Mouse (Mus musculus): ENCODE data around the gene Tssk3. TPM values are rescaled to one million over a fixed set of nuclear protein-coding genes. Genes with fewer than 3 reads are reported as not detected.
"Not testable (repeated sequence)": the region's sequence is repeated elsewhere in the genome, so short reads cannot be mapped to it uniquely, and the experiment has no call there.

The Tssk3 gene
- polyA plus RNA-seq (2014; fragmentation: Nextera tagmentation; extraction: Ambion mirVana), result not detected in 2 replicates

DNA sequence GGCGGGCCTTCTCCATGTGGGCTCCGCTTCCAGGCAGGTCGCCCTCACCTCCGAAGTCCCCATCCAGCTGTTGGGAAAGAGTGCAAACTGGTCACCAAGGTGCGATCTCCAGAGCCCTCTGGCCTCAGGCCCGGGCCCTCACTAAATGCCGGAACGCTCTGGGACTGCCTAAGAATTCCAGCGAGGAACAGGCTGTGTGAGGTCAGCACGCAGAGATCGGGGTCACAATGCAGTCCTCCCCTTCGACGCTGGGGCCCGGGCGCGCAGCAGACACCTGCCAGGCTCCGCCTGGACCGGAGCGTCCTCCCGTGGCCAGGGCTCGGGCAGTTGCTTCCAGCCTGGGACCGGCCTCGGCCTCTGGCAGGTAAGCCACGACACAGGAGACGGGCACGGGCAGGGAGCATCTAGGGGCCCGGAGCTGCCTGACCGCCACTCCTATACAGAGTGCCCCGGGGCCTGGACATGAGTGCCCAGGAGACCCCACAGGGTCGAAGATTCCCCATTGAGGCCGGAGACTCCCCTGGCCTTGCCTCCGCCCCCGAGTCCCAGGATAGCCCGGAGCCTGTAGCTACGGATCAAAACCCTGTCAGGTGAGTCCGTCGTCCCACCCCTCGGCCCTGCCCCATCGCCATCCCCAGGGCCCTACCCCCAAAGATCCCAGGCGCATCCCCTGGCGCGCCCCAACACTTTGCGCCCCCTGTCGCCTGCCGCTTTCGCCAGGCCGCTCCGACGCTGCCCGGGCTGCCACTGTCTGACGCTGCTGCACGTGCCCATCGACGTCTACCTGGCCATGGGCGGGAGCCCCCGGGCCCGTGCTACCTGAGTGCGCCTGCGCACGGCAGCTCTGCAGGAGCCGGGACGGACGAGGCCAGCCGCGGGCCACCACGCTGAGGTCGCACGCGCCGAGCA is at the start of gene Tssk3, which contains the start of gene Fam229a:
TSS of gene Tssk3 (minus strand) at position 51 of the 909 bp plus-strand sequence.
TSS of gene Fam229a (plus strand) at position 219 of the 909 bp plus-strand sequence.
- WGBS (ENCODE audit: insufficient replicate concordance), result 5% methylated on average over 70 of the region's 70 CpGs
- 0 out of 2 replicates have a peak, but pooled peaks have one; percentile 33 for ATAC-seq (replicated peaks; ENCODE audit: insufficient number of reproducible peaks, low FRiP score, low TSS enrichment)
- Histone ChIP-seq H3K9ac (ENCODE audit: low read depth, low read length) (peak within 1 kb of the TSS; percentile 64), H3K4me1 (ENCODE audit: control insufficient read depth, insufficient read depth, low read length) (peaks cover 10% of the 10 kb centered on the region), H3K27ac (ENCODE audit: low read depth, low read length) (no peak within 1 kb of the TSS), H3K4me2 (peak within 1 kb of the TSS; percentile 76), H3K36me3 (ENCODE audit: control insufficient read depth, insufficient read depth, low read length) (peaks cover 3% of the 10 kb centered on the region; the same call in 1 of the 2 replicates), H3K27me3 (ENCODE audit: control insufficient read depth, insufficient read depth, low read length) (peaks cover 22% of the 10 kb centered on the region), H3K9me3 (replicated peaks; ENCODE audit: control insufficient read depth, low read length) (no peaks in the 10 kb centered on the region), H3K4me3 (ENCODE audit: low read depth, low read length) (peak within 1 kb of the TSS; percentile 43)

DNA sequence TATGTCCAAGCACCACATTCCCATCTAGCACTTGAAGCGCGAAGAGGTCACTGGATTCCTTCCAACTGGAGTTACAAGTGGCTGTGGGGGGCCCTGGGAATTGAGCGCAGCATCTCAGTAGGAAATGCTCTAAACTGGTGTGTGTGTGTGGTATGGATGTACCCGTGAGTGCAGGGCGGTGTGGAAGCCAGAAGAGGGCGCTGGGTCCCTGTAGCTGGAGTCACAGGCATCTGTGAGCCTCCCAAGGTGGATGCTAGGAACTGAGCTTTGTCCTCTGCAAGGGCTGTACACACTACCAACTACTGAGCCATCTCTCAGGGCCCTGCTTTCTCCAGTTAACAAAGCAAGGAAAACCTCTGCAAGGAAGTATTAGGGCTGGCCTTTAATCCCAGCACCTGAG is 49.2 kb upstream of the Tssk3 start:
- Histone ChIP-seq H3K4me3 (ENCODE audit: low read depth, low read length) (no peak overlapping the region), H3K27me3 (ENCODE audit: control insufficient read depth, insufficient read depth, low read length) (no peaks in the 10 kb centered on the region), H3K9ac (ENCODE audit: low read depth, low read length) (no peak overlapping the region), H3K4me2 (no peak overlapping the region), H3K27ac (ENCODE audit: low read depth, low read length) (no peak overlapping the region), H3K4me1 (ENCODE audit: control insufficient read depth, insufficient read depth, low read length) (peaks cover 13% of the 10 kb centered on the region; the same call in 1 of the 2 replicates), H3K9me3 (replicated peaks; ENCODE audit: control insufficient read depth, low read length) (no peaks in the 10 kb centered on the region), H3K36me3 (ENCODE audit: control insufficient read depth, insufficient read depth, low read length) (no peaks in the 10 kb centered on the region; the same call in 1 of the 2 replicates)
- WGBS (ENCODE audit: insufficient replicate concordance), result 87% methylated on average over 6 of the region's 6 CpGs
- no peak for ATAC-seq (replicated peaks; ENCODE audit: insufficient number of reproducible peaks, low FRiP score, low TSS enrichment)

DNA sequence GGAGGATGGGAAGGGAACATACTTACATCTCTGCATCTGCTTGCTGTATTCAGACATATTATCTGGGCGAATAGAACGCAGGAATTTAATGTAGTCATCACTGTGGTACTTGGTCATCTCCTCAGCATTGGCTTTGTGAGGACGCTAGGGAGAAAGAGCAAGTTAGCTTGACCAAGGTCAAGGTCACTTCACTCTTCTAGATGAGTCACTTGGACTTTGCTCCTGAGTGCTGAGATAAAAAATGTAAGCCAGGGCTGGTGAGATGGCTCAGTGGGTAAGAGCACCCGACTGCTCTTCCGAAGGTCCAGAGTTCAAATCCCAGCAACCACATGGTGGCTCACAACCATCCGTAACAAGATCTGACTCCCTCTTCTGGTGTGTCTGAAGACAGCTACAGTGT is 38.1 kb upstream of the Tssk3 start:
- peaks cover 29% of the 10 kb centered on the region for H3K36me3 ChIP-seq (ENCODE audit: control insufficient read depth, insufficient read depth, low read length)
- 87% methylated on average over 5 of the region's 6 CpGs for WGBS (ENCODE audit: insufficient replicate concordance)
- not testable (repeated sequence) for ATAC-seq (replicated peaks; ENCODE audit: insufficient number of reproducible peaks, low FRiP score, low TSS enrichment)

DNA sequence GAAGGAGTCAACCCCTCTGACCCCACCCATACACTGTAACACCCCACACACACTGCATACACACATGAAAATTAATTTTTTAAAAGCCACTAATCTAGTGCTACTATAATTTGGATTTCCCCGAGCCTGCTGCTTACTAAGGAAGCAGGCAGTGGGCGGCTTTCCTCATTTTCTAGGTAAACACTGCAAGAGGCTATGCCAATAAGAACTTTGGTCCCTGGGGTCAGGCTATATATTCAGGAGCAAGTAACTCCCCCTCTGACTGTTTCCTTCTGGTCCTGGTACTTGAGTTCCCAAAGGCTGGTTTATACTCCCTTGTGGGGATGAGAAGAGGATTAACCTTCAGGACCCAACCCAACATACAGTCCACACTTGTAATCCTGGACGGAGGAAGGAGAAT is 35.1 kb upstream of the Tssk3 start:
- Histone ChIP-seq H3K9me3 (replicated peaks; ENCODE audit: control insufficient read depth, low read length) (no peaks in the 10 kb centered on the region), H3K9ac (ENCODE audit: low read depth, low read length) (no peak overlapping the region), H3K4me1 (ENCODE audit: control insufficient read depth, insufficient read depth, low read length) (no peaks in the 10 kb centered on the region), H3K4me2 (no peak overlapping the region), H3K27me3 (ENCODE audit: control insufficient read depth, insufficient read depth, low read length) (no peaks in the 10 kb centered on the region), H3K27ac (ENCODE audit: low read depth, low read length) (no peak overlapping the region), H3K36me3 (ENCODE audit: control insufficient read depth, insufficient read depth, low read length) (peaks cover 41% of the 10 kb centered on the region), H3K4me3 (ENCODE audit: low read depth, low read length) (no peak overlapping the region)
- WGBS (ENCODE audit: insufficient replicate concordance), result 89% methylated on average over 3 of the region's 3 CpGs
- ATAC-seq (replicated peaks; ENCODE audit: insufficient number of reproducible peaks, low FRiP score, low TSS enrichment), result no peak

More for the DNA sequence above, 38.1 kb upstream of the Tssk3 start:
- H3K27ac ChIP-seq (ENCODE audit: low read depth, low read length); H3K27me3 ChIP-seq (ENCODE audit: control insufficient read depth, insufficient read depth, low read length); H3K4me1 ChIP-seq (ENCODE audit: control insufficient read depth, insufficient read depth, low read length); H3K4me2 ChIP-seq; H3K4me3 ChIP-seq (ENCODE audit: low read depth, low read length); H3K9ac ChIP-seq (ENCODE audit: low read depth, low read length); H3K9me3 ChIP-seq (replicated peaks; ENCODE audit: control insufficient read depth, low read length): not testable (repeated sequence)

DNA sequence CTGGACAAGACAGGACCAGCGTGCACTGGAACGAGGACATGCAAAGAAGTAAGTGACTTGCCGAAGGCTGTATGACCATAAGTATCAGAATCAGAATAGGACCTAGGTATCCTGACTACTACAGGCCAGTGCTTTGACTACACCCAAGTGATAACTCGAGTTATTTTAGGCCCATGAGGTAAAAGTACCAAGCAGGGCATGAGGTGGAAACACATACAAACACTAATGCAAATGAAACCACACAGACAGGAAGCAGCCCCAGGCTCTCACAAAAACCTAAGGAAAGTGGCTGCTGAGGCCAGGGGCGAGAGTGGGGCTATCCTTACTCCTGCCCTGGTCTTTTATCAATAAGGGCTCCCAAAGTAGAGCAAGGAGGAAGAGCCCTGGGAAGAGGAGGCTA is 34.5 kb upstream of the Tssk3 start:
- Histone ChIP-seq H3K36me3 (ENCODE audit: control insufficient read depth, insufficient read depth, low read length) (peaks cover 40% of the 10 kb centered on the region), H3K27me3 (ENCODE audit: control insufficient read depth, insufficient read depth, low read length) (no peaks in the 10 kb centered on the region), H3K4me2 (no peak overlapping the region), H3K4me1 (ENCODE audit: control insufficient read depth, insufficient read depth, low read length) (no peaks in the 10 kb centered on the region), H3K9me3 (replicated peaks; ENCODE audit: control insufficient read depth, low read length) (no peaks in the 10 kb centered on the region), H3K4me3 (ENCODE audit: low read depth, low read length) (no peak overlapping the region), H3K9ac (ENCODE audit: low read depth, low read length) (no peak overlapping the region), H3K27ac (ENCODE audit: low read depth, low read length) (no peak overlapping the region)
- 83% methylated on average over 5 of the region's 5 CpGs for WGBS (ENCODE audit: insufficient replicate concordance)
- ATAC-seq (replicated peaks; ENCODE audit: insufficient number of reproducible peaks, low FRiP score, low TSS enrichment), result no peak

DNA sequence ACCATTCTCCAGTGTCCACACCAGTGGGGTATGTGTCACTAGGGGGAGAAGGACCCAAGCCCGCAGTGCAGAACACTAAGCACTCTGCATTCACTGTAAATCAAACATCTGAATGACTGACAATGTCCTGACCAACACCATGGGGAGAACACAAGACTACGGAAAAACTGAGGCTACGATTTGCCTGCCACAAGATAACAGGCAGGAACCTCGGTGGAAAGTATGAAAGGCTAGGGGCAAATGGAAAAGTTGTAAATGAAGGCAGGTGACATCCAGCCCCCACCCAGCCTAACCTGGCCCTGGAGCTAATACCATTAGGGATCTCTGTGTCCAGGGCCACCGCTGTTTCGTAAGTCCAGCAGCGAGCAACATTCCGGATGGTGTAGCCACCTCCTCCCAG is 27.7 kb upstream of the Tssk3 start:
- Histone ChIP-seq H3K9me3 (replicated peaks; ENCODE audit: control insufficient read depth, low read length) (no peaks in the 10 kb centered on the region), H3K36me3 (ENCODE audit: control insufficient read depth, insufficient read depth, low read length) (peaks cover 38% of the 10 kb centered on the region), H3K27ac (ENCODE audit: low read depth, low read length) (no peak overlapping the region), H3K4me2 (no peak overlapping the region), H3K4me3 (ENCODE audit: low read depth, low read length) (no peak overlapping the region), H3K9ac (ENCODE audit: low read depth, low read length) (no peak overlapping the region), H3K4me1 (ENCODE audit: control insufficient read depth, insufficient read depth, low read length) (no peaks in the 10 kb centered on the region), H3K27me3 (ENCODE audit: control insufficient read depth, insufficient read depth, low read length) (no peaks in the 10 kb centered on the region)
- ATAC-seq (replicated peaks; ENCODE audit: insufficient number of reproducible peaks, low FRiP score, low TSS enrichment), result no peak
- 85% methylated on average over 8 of the region's 8 CpGs for WGBS (ENCODE audit: insufficient replicate concordance)

DNA sequence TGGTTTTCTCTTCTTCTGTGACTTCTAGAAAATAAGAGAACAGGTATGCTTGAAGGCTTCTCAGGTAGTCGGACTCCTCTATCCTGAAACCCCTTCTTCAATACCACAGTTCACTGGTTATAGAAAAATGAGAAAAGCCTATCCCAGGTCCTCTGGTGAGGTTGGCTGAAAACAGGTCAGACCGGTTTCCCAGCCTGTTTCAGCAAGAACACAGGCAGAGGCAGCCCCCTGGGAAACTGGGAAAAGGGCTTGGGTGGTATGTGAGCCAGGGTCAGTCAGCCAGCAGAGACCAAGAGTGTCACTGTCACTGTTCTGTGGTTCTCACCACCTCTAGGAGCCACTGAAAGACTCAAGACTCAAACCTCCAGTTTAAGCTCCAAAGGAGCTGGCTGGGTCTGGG is 26.1 kb upstream of the Tssk3 start:
- H3K36me3 ChIP-seq (ENCODE audit: control insufficient read depth, insufficient read depth, low read length), result peaks cover 26% of the 10 kb centered on the region
- H3K4me2 ChIP-seq, result no peak overlapping the region
- no peak overlapping the region for H3K9ac ChIP-seq (ENCODE audit: low read depth, low read length)
- H3K27me3 ChIP-seq (ENCODE audit: control insufficient read depth, insufficient read depth, low read length), result no peaks in the 10 kb centered on the region
- H3K4me1 ChIP-seq (ENCODE audit: control insufficient read depth, insufficient read depth, low read length), result no peaks in the 10 kb centered on the region
- no peaks in the 10 kb centered on the region for H3K9me3 ChIP-seq (replicated peaks; ENCODE audit: control insufficient read depth, low read length)
- H3K27ac ChIP-seq (ENCODE audit: low read depth, low read length), result no peak overlapping the region
- ATAC-seq (replicated peaks; ENCODE audit: insufficient number of reproducible peaks, low FRiP score, low TSS enrichment), result no peak
- no peak overlapping the region for H3K4me3 ChIP-seq (ENCODE audit: low read depth, low read length)
- WGBS (ENCODE audit: insufficient replicate concordance), result 43% methylated on average over 2 of the region's 2 CpGs

DNA sequence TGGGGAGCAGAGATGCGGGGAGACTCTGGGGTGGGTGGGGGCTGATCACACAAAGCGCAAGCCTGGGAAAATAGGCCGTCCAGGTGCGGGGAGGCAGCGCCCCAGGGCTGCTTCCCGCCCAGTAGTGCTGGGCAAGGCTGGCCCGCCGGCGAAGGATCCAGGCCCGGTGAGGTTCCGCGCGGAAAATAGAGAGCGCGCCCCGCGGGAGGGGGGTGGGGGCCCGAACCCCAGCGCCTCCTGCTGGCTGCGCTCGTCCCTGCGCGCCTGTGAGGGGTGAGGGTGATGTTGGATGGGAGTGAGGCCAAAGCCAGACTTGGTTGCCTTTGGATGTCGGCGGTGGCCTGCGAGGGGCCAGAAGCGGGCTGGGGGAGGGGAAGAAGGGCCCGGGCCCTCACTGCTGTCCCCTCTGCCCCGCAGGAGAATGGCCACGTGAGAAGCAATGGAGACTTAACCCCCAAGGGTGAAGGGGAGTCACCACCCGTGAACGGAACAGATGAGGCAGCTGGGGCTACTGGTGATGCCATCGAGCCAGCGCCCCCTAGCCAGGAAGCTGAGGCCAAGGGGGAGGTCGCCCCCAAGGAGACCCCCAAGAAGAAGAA is 23.6 kb upstream of the Tssk3 start:
- peak overlapping the region; percentile 96 for H3K27ac ChIP-seq (ENCODE audit: low read depth, low read length)
- H3K9me3 ChIP-seq (replicated peaks; ENCODE audit: control insufficient read depth, low read length), result no peaks in the 10 kb centered on the region
- H3K9ac ChIP-seq (ENCODE audit: low read depth, low read length), result peak overlapping the region; percentile 100
- peak overlapping the region; percentile 78 for H3K4me2 ChIP-seq
- H3K4me3 ChIP-seq (ENCODE audit: low read depth, low read length), result peak overlapping the region; percentile 98
- no peaks in the 10 kb centered on the region for H3K27me3 ChIP-seq (ENCODE audit: control insufficient read depth, insufficient read depth, low read length)
- peak; percentile 46; the same call in 1 of the 2 replicates for ATAC-seq (replicated peaks; ENCODE audit: insufficient number of reproducible peaks, low FRiP score, low TSS enrichment)
- WGBS (ENCODE audit: insufficient replicate concordance), result under 1% methylated on average over 32 of the region's 35 CpGs
- peaks cover 3% of the 10 kb centered on the region; the same call in 1 of the 2 replicates for H3K4me1 ChIP-seq (ENCODE audit: control insufficient read depth, insufficient read depth, low read length)
- peaks cover 11% of the 10 kb centered on the region; the same call in 1 of the 2 replicates for H3K36me3 ChIP-seq (ENCODE audit: control insufficient read depth, insufficient read depth, low read length)

Measured in heart, embryonic 11.5 days (tissue).